Mouse (Mus musculus): Measurements from ENCODE around the gene Exoc3l2.

DNA sequence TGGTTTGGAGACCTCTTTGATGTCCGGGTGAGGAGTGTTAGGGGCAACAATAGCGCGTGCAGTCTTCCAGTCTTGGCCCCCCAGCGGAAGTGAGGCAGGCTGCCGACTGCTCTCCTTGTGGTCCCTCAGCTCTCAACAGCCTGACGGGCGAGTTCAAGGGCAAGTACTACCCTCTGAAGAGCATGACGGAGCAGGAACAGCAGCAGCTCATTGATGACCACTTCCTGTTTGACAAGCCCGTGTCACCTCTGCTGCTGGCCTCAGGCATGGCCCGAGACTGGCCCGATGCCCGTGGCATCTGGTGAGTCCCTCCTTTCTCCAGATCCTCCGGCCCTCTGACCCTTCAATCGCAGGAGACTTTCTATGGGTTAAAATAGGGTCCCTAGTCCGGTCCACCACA is 46.5 kb upstream of the Exoc3l2 start:
- no peak for TF ChIP-seq CTCF (IDR thresholded peaks at IDR 0.05; ENCODE audit: insufficient read depth, low read depth, low read length)
- TF ChIP-seq POLR2A (IDR thresholded peaks at IDR 0.05; ENCODE audit: insufficient read depth, low read depth, low read length) = no peak
